Mouse (Mus musculus) erythroblast, embryonic 14.5 days (primary cell): Measurements from ENCODE around the gene Hip1.

Source experiments
- GATA1 ChIP-seq: IDR thresholded peaks from 2 replicates; pipeline ENCODE4 v1.6.1; 2012; ENCODE audit warnings: low read length, inconsistent platforms, mixed read lengths
- TAL1 ChIP-seq: IDR thresholded peaks from 3 replicates; pipeline ENCODE4 v1.6.1; 2012; ENCODE audit warnings: low read length, inconsistent platforms, mixed read lengths

GRCm38 (mm10) chr5:135431111-135431510 is 113.8 kb downstream of the Hip1 start:
- TF ChIP-seq GATA1, result no peak
- TF ChIP-seq TAL1, result no peak
